Mouse (Mus musculus): ENCODE results near the gene Srd5a1.

Gene Srd5a1

GRCm38 (mm10) chr13:69623843-69624242 is 12.6 kb upstream of the Srd5a1 start:
- DNase-seq = no peak

GRCm38 (mm10) chr13:69616716-69617115 is 5.5 kb upstream of the Srd5a1 start:
- no peak for DNase-seq

GRCm38 (mm10) chr13:69612175-69612544 is 918 bp upstream of the Srd5a1 start:
- no peak for DNase-seq

- no peak for DNase-seq
Observed at GRCm38 (mm10) chr13:69610751-69611397, 368 bp downstream of the Srd5a1 start.

GRCm38 (mm10) chr13:69608734-69609133 is 2.5 kb downstream of the Srd5a1 start:
- no peak for DNase-seq

GRCm38 (mm10) chr13:69604670-69605069 is 6.6 kb downstream of the Srd5a1 start:
- no peak for DNase-seq

- DNase-seq = no peak
Observed at GRCm38 (mm10) chr13:69601321-69601720, 9.9 kb downstream of the Srd5a1 start.

GRCm38 (mm10) chr13:69600863-69601262 is 10.4 kb downstream of the Srd5a1 start:
- DNase-seq = peak; percentile 52

- no peak for DNase-seq
Observed at GRCm38 (mm10) chr13:69598867-69599266, 12.4 kb downstream of the Srd5a1 start.

- DNase-seq = no peak
Observed at GRCm38 (mm10) chr13:69596515-69596914, 14.7 kb downstream of the Srd5a1 start.

GRCm38 (mm10) chr13:69595911-69596310 is 15.3 kb downstream of the Srd5a1 start:
- no peak for DNase-seq

GRCm38 (mm10) chr13:69594577-69595256 is 16.5 kb downstream of the Srd5a1 start:
- peak; percentile 71 for DNase-seq

- DNase-seq = no peak
Observed at GRCm38 (mm10) chr13:69593453-69593852, 17.8 kb downstream of the Srd5a1 start.

- DNase-seq = no peak
Observed at GRCm38 (mm10) chr13:69592226-69592625, 19.0 kb downstream of the Srd5a1 start.

GRCm38 (mm10) chr13:69591338-69591737 is 19.9 kb downstream of the Srd5a1 start:
- no peak for DNase-seq

- DNase-seq = no peak
Observed at GRCm38 (mm10) chr13:69588263-69588662, 23.0 kb downstream of the Srd5a1 start.

GRCm38 (mm10) chr13:69587849-69588248 is 23.4 kb downstream of the Srd5a1 start:
- DNase-seq = peak; percentile 58

GRCm38 (mm10) chr13:69586337-69586736 is 24.9 kb downstream of the Srd5a1 start:
- DNase-seq = no peak

GRCm38 (mm10) chr13:69585828-69586227 is 25.4 kb downstream of the Srd5a1 start:
- DNase-seq = peak; percentile 61

GRCm38 (mm10) chr13:69583591-69583990 is 27.7 kb downstream of the Srd5a1 start:
- no peak for DNase-seq

- no peak for DNase-seq
Observed at GRCm38 (mm10) chr13:69582411-69582810, 28.8 kb downstream of the Srd5a1 start.

- no peak for DNase-seq
Observed at GRCm38 (mm10) chr13:69577181-69577834, 33.9 kb downstream of the Srd5a1 start.

- DNase-seq = no peak
Observed at GRCm38 (mm10) chr13:69576676-69577075, 34.6 kb downstream of the Srd5a1 start.

GRCm38 (mm10) chr13:69572594-69572993 is 38.6 kb downstream of the Srd5a1 start:
- DNase-seq = peak; percentile 68
